Mouse (Mus musculus) ES-Bruce4 (cell line): ENCODE results near the gene Eif4a1.

Experiments
- CTCF ChIP-seq: IDR thresholded peaks from one replicate; pipeline ENCODE4 v1.8.1; 2011; ENCODE audit warnings: low read depth, low read length
- POLR2A ChIP-seq: IDR thresholded peaks from one replicate; pipeline ENCODE4 v1.8.1; 2011; ENCODE audit warnings: low read length; ENCODE audit not compliant: insufficient read depth

- no peak for TF ChIP-seq POLR2A
- TF ChIP-seq CTCF = peak; percentile 99
Observed at GRCm38 (mm10) chr11:69628286-69628685, 43.9 kb downstream of the Eif4a1 start.
